Mouse (Mus musculus): ENCODE data around the gene Zan. TPM values are rescaled to one million over a fixed set of nuclear protein-coding genes. Genes with fewer than 3 reads are reported as not detected.

Gene Zan
- polyA plus RNA-seq (2014; fragmentation: Nextera tagmentation; extraction: Ambion mirVana) = 0.11 and 0.15 TPM in 2 replicates

GRCm38 (mm10) chr5:137476964-137477363 lies at the start of gene Zan:
Gene Zan, minus strand, starts transcription at chr5:137477064.
- Histone ChIP-seq H3K27ac (ENCODE audit: low read depth, low read length) (no peak within 1 kb of the TSS), H3K4me3 (ENCODE audit: low read depth, low read length) (no peak within 1 kb of the TSS), H3K4me1 (replicated peaks; ENCODE audit: control insufficient read depth, insufficient read depth, low read length) (0 out of 2 replicates have a peak, but pooled peaks cover 2% of the 10 kb centered on the region), H3K36me3 (ENCODE audit: control insufficient read depth, insufficient read depth, low read length) (no peaks in the 10 kb centered on the region), H3K4me2 (ENCODE audit: low read depth, low read length, severe bottlenecking) (no peak within 1 kb of the TSS), H3K27me3 (ENCODE audit: control insufficient read depth, insufficient read depth, low read length) (no peaks in the 10 kb centered on the region), H3K9me3 (ENCODE audit: control insufficient read depth, low read length) (no peaks in the 10 kb centered on the region), H3K9ac (ENCODE audit: low read length) (no peak within 1 kb of the TSS)
- DNase-seq (ENCODE audit: low spot score) (no peak), ATAC-seq (replicated peaks; ENCODE audit: low FRiP score) (no peak)
- WGBS = 93% methylated on average over 5 of the region's 5 CpGs

- H3K9ac ChIP-seq (ENCODE audit: low read length) = peak overlapping the region; percentile 20; the same call in 1 of the 2 replicates
- peaks cover 12% of the 10 kb centered on the region for H3K4me1 ChIP-seq (replicated peaks; ENCODE audit: control insufficient read depth, insufficient read depth, low read length)
- no peaks in the 10 kb centered on the region for H3K27me3 ChIP-seq (ENCODE audit: control insufficient read depth, insufficient read depth, low read length)
- WGBS = 45% methylated on average over 16 of the region's 16 CpGs
- H3K27ac ChIP-seq (ENCODE audit: low read depth, low read length) = peak overlapping the region; percentile 9
- peaks cover 32% of the 10 kb centered on the region for H3K36me3 ChIP-seq (ENCODE audit: control insufficient read depth, insufficient read depth, low read length)
- no peak overlapping the region for H3K4me2 ChIP-seq (ENCODE audit: low read depth, low read length, severe bottlenecking)
- no peaks in the 10 kb centered on the region for H3K9me3 ChIP-seq (ENCODE audit: control insufficient read depth, low read length)
- no peak overlapping the region for H3K4me3 ChIP-seq (ENCODE audit: low read depth, low read length)
- ATAC-seq (replicated peaks; ENCODE audit: low FRiP score) (no peak), DNase-seq (ENCODE audit: low spot score) (peak; percentile 62)
Measured at GRCm38 (mm10) chr5:137526192-137526936, 49.5 kb upstream of the Zan start.

- DNase-seq (ENCODE audit: low spot score) = no peak
- no peak overlapping the region for H3K9ac ChIP-seq (ENCODE audit: low read length)
- peaks cover 10% of the 10 kb centered on the region for H3K4me1 ChIP-seq (replicated peaks; ENCODE audit: control insufficient read depth, insufficient read depth, low read length)
- peaks cover 35% of the 10 kb centered on the region for H3K36me3 ChIP-seq (ENCODE audit: control insufficient read depth, insufficient read depth, low read length)
- no peak overlapping the region for H3K4me2 ChIP-seq (ENCODE audit: low read depth, low read length, severe bottlenecking)
- H3K9me3 ChIP-seq (ENCODE audit: control insufficient read depth, low read length) = no peaks in the 10 kb centered on the region
- H3K4me3 ChIP-seq (ENCODE audit: low read depth, low read length) = no peak overlapping the region
- 75% methylated on average over 16 of the region's 16 CpGs for WGBS
- no peaks in the 10 kb centered on the region for H3K27me3 ChIP-seq (ENCODE audit: control insufficient read depth, insufficient read depth, low read length)
- no peak for ATAC-seq (replicated peaks; ENCODE audit: low FRiP score)
- H3K27ac ChIP-seq (ENCODE audit: low read depth, low read length) = no peak overlapping the region
Measured at GRCm38 (mm10) chr5:137525511-137525910, 48.6 kb upstream of the Zan start.

DNA sequence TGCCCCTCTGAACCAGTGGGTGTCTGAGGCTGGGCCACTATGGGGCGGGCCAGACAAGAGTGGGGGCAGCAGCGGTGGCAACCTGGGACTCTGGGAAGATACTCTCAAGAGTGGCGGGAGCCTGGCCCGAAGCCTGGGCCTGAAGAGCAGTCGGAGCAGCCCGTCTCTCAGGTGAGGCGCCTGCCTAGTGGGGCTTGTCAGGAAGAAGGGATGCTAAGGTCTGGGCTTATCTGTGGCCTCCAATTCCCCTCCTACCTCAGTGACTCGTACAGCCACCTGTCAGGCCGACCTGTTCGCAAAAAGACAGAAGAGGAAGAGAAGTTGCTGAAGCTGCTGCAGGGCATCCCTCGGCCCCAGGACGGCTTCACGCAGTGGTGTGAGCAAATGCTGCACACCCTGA lies 47.8 kb upstream of the Zan start:
- 92% methylated on average over 13 of the region's 13 CpGs for whole genome bisulfite sequencing

DNA sequence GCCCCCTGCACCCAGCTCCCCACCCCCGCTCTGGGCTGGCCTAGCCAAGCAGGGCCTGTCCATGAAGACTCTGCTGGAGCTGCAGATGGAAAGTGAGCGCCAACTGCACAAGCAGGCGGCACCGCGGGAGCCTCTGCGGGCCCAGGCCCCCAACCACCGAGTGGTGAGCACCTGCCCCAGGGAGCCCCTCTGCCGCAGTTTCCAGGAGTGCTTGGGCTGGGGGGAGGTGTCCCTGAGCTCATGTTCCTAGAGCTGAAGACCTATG lies 47.3 kb upstream of the Zan start:
- H3K4me2 ChIP-seq (ENCODE audit: low read depth, low read length, severe bottlenecking) = no peak overlapping the region
- H3K36me3 ChIP-seq (ENCODE audit: control insufficient read depth, insufficient read depth, low read length) = peaks cover 38% of the 10 kb centered on the region
- WGBS = 91% methylated on average over 8 of the region's 8 CpGs
- peaks cover 4% of the 10 kb centered on the region for H3K4me1 ChIP-seq (replicated peaks; ENCODE audit: control insufficient read depth, insufficient read depth, low read length)
- ATAC-seq (replicated peaks; ENCODE audit: low FRiP score) (no peak), DNase-seq (ENCODE audit: low spot score) (no peak)
- no peak overlapping the region for H3K4me3 ChIP-seq (ENCODE audit: low read depth, low read length)
- no peak overlapping the region for H3K27ac ChIP-seq (ENCODE audit: low read depth, low read length)
- no peaks in the 10 kb centered on the region for H3K27me3 ChIP-seq (ENCODE audit: control insufficient read depth, insufficient read depth, low read length)
- H3K9me3 ChIP-seq (ENCODE audit: control insufficient read depth, low read length) = no peaks in the 10 kb centered on the region
- H3K9ac ChIP-seq (ENCODE audit: low read length) = no peak overlapping the region

More for the DNA sequence above, 47.8 kb upstream of the Zan start:
- Histone ChIP-seq H3K27me3 (ENCODE audit: control insufficient read depth, insufficient read depth, low read length) (no peaks in the 10 kb centered on the region), H3K4me2 (ENCODE audit: low read depth, low read length, severe bottlenecking) (no peak overlapping the region), H3K27ac (ENCODE audit: low read depth, low read length) (no peak overlapping the region), H3K9ac (ENCODE audit: low read length) (no peak overlapping the region), H3K4me3 (ENCODE audit: low read depth, low read length) (no peak overlapping the region), H3K4me1 (replicated peaks; ENCODE audit: control insufficient read depth, insufficient read depth, low read length) (peaks cover 4% of the 10 kb centered on the region), H3K36me3 (ENCODE audit: control insufficient read depth, insufficient read depth, low read length) (peaks cover 36% of the 10 kb centered on the region), H3K9me3 (ENCODE audit: control insufficient read depth, low read length) (no peaks in the 10 kb centered on the region)
- DNase-seq (ENCODE audit: low spot score) = no peak
- ATAC-seq (replicated peaks; ENCODE audit: low FRiP score) = no peak

DNA sequence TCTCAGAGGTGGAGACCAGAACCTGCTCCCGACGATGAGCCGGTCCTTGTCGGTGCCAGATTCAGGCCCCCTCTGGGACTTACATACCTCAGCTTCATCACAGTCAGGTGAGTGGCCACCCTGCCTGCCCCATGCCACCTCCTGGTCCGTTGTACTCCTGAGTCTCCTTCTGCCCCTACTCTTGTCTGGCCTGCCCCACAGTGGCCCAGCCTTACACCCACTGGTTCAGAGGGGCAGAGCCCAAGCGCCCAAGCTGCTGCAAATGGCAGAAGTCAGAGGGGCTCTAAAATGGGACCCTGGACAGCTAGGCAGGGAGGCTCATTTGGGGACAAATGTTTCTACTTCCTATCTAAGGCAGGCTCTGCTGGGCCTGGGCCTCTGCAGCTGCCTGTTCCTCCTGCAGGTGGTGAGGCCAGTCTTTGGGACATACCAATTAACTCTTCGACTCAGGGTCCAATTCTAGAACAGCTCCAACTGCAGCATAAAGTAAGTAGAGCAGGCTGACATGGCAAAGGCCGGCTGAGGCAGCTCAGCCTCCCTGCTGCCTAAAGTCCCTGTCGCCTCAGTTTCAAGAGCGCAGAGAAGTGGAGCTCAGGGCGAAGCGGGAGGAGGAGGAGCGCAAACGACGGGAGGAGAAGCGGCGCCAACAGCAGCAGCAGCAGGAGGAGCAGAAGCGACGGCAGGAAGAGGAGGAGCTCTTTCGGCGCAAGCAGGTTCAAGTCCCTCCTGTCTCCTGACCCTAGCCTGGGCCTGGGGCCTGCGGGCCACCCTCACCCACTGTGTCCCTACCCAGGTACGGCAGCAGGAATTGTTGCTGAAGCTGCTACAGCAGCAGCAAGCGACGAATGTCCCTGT lies 46.8 kb upstream of the Zan start:
- Histone ChIP-seq H3K36me3 (ENCODE audit: control insufficient read depth, insufficient read depth, low read length) (peaks cover 34% of the 10 kb centered on the region), H3K4me3 (ENCODE audit: low read depth, low read length) (no peak overlapping the region), H3K27me3 (ENCODE audit: control insufficient read depth, insufficient read depth, low read length) (no peaks in the 10 kb centered on the region), H3K4me2 (ENCODE audit: low read depth, low read length, severe bottlenecking) (no peak overlapping the region), H3K27ac (ENCODE audit: low read depth, low read length) (no peak overlapping the region), H3K9ac (ENCODE audit: low read length) (no peak overlapping the region), H3K4me1 (replicated peaks; ENCODE audit: control insufficient read depth, insufficient read depth, low read length) (peaks cover 4% of the 10 kb centered on the region), H3K9me3 (ENCODE audit: control insufficient read depth, low read length) (no peaks in the 10 kb centered on the region)
- peak; percentile 52 for DNase-seq (ENCODE audit: low spot score)
- WGBS = 85% methylated on average over 25 of the region's 25 CpGs
- ATAC-seq (replicated peaks; ENCODE audit: low FRiP score) = no peak

DNA sequence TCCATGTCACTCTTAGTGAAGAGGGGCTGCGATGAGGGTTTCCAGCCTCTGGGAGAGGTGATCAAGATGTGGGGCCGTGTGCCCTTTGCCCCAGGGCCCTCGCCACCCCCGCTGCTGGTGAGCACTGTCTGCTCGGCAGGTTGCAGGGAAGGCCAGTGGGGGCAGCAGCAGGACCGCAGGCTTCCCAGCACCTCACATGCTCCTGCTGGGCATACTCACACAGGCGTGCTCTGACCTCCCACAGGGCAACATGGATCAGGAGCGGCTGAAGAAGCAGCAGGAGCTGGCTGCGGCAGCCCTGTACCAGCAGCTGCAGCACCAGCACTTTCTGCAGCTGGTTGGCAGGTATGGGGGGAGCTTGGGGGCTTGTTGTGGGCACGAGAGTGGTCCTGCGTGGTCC lies 45.8 kb upstream of the Zan start:
- Histone ChIP-seq H3K36me3 (ENCODE audit: control insufficient read depth, insufficient read depth, low read length) (peaks cover 29% of the 10 kb centered on the region), H3K27ac (ENCODE audit: low read depth, low read length) (no peak overlapping the region), H3K27me3 (ENCODE audit: control insufficient read depth, insufficient read depth, low read length) (no peaks in the 10 kb centered on the region), H3K9me3 (ENCODE audit: control insufficient read depth, low read length) (no peaks in the 10 kb centered on the region), H3K9ac (ENCODE audit: low read length) (no peak overlapping the region), H3K4me1 (replicated peaks; ENCODE audit: control insufficient read depth, insufficient read depth, low read length) (peaks cover 4% of the 10 kb centered on the region), H3K4me2 (ENCODE audit: low read depth, low read length, severe bottlenecking) (no peak overlapping the region), H3K4me3 (ENCODE audit: low read depth, low read length) (no peak overlapping the region)
- DNase-seq (ENCODE audit: low spot score) = peak; percentile 53
- no peak for ATAC-seq (replicated peaks; ENCODE audit: low FRiP score)
- WGBS = 87% methylated on average over 11 of the region's 11 CpGs

DNA sequence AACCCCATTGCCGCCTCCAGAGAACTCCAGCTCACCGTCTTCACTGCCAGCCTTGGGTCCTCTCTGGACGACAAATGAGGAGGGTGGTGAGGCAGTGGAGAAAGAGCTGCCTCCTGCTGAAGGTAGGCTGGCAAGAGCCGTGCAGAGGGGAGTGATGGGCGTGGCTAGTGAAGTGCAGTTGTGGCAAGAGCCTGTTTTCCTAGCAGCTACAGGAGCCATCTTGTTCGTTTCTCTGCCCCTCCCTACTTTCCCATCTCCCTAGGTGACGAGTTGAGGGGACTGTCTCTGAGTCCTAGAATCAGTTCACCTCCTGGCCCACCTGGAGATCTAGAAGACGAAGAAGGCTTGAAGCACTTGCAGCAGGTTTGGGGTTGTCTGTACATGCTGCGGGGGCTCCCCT lies 45.0 kb upstream of the Zan start:
- WGBS = 79% methylated on average over 9 of the region's 9 CpGs

More for the DNA sequence above, 45.0 kb upstream of the Zan start:
- H3K9me3 ChIP-seq (ENCODE audit: control insufficient read depth, low read length) = no peaks in the 10 kb centered on the region
- no peak for DNase-seq (ENCODE audit: low spot score)
- H3K4me1 ChIP-seq (replicated peaks; ENCODE audit: control insufficient read depth, insufficient read depth, low read length) = peaks cover 4% of the 10 kb centered on the region
- no peak overlapping the region for H3K9ac ChIP-seq (ENCODE audit: low read length)
- no peak overlapping the region for H3K4me2 ChIP-seq (ENCODE audit: low read depth, low read length, severe bottlenecking)
- no peaks in the 10 kb centered on the region for H3K27me3 ChIP-seq (ENCODE audit: control insufficient read depth, insufficient read depth, low read length)
- no peak overlapping the region for H3K27ac ChIP-seq (ENCODE audit: low read depth, low read length)
- peaks cover 29% of the 10 kb centered on the region for H3K36me3 ChIP-seq (ENCODE audit: control insufficient read depth, insufficient read depth, low read length)
- no peak for ATAC-seq (replicated peaks; ENCODE audit: low FRiP score)
- no peak overlapping the region for H3K4me3 ChIP-seq (ENCODE audit: low read depth, low read length)

Measured in forebrain, embryonic 11.5 days (tissue).